Mouse (Mus musculus): ENCODE data around the gene Usp7. TPM values are rescaled to one million over a fixed set of nuclear protein-coding genes. Genes with fewer than 3 reads are reported as not detected.

Gene Usp7
- total RNA-seq, 2 experiments from 2014 or later, result 93.2 to 93.6 TPM

DNA sequence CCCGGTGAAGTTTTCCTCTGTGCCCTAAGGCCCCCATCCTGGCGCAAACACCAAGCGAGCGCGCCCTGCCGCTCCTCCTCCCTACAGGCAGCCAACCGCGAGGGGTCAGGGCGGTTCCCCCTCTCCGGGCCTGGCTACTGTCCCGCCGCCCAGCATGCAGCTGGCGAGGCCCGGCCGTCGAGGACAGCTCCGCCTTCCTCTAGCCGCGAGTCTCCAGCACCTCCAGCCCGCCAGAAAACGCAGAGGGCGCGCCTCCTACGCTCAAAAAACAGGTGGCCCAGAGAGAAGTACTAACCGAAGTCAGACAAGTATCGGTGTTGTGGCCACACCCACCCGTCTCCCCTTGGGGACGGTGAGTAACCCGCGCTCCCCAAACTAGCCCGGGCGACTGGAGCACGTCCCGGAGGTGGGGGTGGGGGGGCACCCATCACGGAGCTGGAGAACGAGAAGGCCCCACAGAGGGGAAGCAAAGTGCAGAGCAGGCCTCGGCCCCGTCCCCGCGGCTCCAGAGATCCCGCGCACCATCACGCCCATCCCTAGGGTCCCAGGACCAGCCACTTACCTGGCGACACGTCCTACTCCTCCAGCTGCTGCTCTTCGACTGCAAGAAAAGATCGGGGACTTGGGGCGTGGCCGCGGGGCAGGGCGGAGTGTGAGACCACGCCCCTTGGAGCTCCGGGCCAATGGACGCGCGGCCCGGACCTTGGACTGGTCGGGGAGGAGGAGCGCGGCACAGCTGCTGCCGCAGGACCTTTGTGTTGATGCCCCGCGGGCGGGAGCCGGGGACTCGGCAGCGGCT lies 120.4 kb downstream of the Usp7 start, which contains the start of gene Carhsp1:
Gene Carhsp1 (minus strand): TSS at position 605 of the 799 bp plus-strand sequence.
- peak; percentile 96 for DNase-seq

DNA sequence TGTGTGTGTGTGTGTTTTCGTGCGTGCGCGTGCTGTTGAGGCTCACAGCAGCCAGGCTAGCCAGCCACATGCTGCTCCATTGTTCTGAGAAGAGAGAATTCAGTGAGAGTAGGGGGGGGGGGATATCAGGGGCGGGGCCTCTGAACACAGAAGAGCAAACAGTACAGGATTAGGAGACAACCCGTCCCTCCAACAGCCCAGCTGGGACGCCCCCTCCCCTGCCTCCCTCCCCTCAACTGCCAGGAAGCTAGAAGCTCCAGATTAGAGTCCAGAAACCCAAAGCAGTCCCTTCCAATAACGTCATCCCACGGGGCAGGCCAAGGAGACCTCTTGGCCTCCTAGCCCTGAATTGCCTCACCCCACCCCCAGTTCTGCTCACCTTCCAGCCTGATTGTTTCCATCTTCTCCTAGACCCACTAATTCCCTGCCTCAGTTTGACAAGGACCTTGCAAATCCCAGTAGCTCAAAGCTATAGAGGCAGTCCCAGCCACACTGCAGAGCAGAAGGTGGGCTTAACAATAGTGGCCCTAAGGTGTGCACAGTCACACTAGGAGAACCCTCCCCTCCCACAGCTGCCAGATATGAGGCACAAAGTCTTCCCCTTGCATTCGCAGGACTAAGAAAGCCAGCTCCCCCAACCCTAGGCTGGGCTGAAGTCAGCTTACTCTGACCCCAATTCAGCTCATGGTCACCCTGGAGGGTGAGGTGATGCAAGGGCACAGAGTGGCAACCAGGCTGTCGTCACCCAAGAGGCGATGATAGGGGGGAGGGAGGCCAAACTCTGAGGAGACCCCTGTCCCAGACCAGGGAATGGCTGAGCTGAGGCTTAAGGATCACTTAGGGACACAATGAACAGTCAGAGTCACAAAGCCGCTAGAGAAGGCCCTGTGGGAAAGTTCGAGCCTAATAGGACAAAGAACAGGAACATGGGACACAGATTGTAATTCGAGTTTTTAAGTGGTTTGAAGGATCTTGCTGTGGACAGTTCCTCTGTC lies 121.8 kb downstream of the Usp7 start:
- DNase-seq, result no peak

DNA sequence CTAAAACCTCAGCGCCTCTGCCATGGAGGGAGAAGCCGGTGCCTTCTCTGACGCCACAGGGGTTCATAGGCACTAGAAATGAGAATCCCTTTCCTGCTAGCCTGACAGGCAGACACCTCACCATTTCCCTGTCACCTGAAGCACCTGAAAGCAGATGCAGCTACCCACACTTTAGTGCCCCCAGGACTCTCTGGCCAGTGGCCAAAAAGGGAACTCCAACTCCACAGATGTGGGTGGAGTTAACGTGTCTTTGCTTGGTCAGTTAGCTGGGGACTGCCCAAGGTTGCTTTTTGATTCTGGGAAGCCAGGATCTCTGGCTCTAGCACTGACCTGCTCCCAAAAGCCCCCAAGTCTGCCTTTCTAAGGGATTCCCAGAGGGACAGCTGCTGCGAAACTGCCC lies 122.7 kb downstream of the Usp7 start:
- DNase-seq, result no peak

DNA sequence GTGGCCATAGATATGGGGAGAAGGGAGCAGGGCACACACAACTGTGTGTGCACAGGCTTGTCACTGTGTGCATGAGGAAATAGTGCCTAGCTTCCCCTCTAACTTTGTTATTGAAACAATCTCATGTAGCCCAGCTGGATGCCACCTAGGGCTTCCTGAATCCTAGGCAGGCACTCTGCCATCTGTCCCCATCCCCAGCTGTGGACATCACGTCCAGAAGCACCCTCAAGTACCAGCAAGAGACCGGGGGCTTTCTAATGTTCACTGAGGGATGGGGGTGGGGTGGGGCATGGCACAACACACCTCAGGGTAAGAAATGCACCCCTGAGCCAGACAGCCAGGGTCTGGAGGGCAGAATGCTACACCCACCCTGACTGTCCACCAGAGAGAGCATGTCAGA lies 123.7 kb downstream of the Usp7 start:
- DNase-seq, result no peak

DNA sequence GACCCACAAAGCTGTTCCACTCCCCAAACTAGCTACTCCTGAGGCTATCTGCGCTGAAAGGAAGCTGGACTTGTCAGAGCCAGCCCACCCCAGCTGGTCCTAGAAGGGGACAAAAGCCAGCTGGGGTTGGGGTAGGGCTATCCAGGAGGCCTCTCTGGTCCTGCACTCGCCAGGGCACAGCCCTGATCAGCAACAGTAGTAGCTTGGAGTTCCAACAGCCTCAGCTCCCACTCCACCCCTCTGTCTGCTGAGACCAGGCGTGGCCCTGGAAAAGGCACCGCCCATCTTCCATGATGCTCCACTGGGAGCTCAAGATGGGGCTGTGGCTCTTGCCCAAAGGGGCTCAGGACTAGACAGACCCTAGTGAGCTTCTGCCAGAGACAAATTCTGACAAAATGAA lies 124.3 kb downstream of the Usp7 start:
- peak; percentile 53 for DNase-seq

DNA sequence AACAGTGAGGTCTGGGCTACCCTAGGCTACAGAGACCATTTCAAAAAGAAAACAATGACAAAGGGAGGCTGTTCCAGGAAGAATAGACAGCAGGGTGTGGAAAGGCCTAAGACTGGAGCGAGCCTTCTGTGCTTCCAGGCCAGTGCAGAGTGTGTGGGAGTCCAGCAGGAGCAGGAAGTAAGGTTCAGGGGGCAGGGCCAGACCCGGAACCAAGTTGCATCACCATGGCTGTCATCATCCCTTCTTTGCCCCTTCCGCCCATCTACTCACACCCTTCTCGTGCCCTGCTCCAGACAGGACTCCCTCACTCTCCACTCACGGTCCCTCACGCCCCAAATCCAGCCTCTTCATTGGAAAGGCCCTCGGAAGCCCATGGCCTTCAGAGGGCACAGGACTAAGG lies 124.8 kb downstream of the Usp7 start:
- DNase-seq, result peak; percentile 53

DNA sequence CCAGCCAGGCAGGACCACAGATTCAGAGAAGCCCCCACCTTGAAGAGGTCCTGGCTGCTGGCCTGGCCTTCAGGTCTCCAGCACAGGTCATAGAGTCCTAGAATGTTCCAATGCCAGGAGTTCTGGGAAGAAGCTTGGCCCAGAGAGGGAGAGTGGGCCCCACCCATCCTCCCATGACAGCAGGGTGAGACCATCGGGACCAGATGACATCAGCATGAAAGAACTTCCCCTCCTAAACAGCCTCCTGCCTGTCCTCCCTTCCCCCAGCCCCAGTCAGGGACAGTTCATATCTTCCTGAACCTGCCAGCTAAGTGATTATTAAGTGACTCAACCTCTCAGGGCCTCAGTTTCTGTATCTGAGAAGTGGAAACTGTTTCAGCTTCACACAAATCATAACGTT lies 125.7 kb downstream of the Usp7 start:
- peak; percentile 70 for DNase-seq

DNA sequence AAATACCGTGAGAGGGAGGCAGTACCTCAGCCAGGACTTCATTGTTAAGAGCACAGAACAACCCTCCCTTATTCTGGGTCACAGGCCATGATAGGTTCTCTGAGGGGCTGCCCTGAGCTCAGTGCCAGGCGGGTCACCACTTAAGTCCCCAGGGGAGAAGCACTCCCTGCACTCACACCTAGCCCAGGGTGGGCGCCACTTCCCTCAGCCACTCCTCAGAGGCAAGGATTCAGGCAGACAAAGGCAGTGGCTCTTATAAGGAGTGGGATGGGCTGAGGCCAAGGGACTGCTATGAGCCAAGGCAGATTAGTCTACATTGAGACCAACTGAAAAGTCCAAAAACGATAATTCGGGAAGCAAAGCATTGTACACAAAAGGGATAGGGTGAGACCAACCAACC lies 126.7 kb downstream of the Usp7 start:
- DNase-seq, result no peak

DNA sequence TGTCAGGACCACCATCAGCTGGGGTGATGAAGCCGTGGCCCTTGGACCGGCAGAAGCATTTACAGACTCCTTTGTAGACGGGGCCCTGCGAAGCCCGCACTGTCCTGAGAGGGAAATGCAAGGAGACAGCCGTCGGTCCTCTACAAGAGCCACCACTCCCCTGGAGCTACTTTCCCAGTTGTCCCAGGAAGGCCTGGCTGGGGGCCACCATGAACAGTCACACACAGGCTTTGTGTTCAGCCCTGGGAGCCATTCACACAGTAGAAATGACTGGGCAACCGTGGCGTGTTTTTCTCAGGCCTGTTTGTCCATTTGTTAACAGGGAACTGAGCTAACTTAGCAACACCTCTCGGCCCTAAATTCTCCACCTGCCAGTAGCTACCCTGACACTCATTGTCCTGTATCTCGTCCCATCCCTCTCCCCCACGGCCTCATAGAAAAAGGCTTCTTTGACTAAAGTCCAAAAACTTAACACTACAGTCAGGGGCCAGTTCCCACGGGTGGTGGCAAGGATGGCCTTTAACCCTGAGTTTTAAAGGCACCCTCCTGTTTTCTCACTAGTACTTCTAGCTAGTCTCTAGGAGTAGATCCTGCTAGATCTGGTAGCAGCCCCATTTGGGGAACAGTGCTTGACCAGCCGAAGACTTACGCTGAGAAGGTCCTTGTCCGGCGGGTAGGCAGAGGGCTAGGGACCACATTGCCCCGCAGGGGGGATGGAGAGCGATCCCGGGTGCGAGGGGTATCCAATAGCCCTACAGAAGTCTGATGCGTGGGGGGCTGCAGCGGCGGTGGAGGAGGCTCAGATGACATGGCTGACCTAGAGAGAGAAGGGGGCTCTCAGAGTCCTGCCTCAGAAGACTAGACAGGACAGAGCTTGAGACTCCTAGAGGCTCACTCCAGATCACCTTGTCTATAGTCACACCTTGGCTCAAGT lies 128.2 kb downstream of the Usp7 start:
- DNase-seq, result no peak

DNA sequence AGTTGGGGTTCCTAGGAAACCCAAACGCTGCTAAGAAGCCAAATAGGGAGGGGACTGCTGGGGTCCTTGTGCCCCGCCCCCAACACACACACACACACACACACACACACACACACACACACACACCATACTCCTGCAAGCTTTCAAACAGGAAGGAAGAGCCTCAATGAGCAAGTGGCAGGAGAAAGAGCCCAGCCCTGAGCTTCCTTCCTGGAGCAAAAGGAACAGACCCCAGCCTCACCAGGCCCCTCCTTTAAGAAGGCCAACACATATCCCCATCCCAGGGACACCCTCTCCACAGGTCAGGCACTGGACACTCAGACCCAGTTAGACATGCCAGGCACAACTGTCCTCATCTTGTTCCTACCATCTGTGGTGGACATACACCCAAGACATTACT lies 129.1 kb downstream of the Usp7 start:
- no peak for DNase-seq

DNA sequence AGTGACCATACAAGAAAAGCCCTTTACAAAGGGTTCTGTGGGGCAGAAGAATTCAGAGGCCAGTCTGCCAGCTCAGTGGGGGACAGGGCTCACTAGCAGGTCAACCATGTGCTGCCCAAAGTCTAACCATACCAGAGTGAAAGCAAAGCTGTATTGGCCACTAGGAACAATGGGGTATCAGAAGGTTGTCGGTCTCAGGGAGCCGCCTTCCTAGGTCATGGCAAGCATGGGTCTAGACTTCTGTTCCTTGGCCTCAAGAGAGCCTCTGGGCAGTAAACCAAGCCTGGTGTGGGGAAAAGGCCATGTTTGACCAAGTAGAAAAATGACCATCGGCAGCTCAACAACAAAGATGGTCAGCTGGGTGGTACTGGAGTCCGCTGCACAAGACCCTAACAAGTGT lies 133.3 kb downstream of the Usp7 start:
- DNase-seq, result peak; percentile 40

DNA sequence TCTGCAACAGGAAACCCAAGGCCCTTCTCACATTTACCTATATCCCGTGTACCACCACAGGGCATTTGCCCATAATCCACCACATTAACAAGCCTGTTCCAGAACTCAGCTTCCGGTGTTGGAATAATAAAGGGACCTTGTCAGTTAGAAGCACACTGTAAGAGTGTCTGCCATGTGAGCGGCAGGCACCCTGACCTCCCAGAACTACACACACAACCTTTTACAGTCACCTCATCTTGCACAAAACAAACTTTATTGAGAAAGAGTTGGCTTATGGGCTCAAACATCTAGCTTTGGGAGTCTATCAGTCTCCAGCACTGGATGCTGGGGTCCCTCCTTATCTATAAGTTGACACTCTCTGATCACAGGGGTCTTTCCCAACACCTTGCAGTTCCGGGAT lies 133.8 kb downstream of the Usp7 start:
- no peak for DNase-seq

DNA sequence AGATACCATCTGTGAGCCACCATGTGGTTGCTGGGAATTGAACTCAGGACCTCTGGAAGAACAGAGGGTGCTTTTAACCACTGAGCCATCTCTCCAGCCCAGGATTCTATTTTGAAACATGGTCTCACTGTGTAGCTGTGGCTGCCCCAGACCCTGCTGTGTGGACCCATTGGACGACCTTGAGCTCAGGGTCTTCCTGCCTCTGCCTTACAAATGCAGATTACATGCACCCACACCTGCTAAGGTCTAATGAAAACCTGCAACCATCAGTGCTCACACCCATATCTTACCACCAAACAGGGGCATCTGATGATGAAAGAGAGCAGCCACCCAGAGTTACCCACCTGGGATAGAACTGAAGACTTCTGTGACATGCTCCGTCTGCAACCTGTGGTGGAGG lies 135.9 kb downstream of the Usp7 start:
- no peak for DNase-seq

DNA sequence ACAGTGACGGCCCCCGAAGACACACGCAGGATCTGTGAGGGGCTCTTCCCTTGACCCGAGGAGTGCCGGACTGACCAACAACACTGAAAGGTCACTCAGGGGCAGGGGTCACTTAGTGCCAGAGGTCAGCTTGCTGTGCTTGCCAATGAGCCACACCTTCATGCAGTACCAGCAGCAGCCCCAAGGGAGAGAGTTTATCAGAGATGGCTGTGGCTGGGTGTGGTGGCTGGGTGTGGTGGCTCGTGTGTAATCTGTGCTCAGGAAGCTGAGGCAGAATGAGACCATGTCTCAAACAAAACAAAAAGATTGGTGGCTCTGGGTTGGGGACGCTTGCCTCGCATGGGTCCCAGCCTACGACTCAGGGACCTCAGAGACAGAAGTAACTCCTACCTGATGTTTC lies 136.5 kb downstream of the Usp7 start:
- no peak for DNase-seq

DNA sequence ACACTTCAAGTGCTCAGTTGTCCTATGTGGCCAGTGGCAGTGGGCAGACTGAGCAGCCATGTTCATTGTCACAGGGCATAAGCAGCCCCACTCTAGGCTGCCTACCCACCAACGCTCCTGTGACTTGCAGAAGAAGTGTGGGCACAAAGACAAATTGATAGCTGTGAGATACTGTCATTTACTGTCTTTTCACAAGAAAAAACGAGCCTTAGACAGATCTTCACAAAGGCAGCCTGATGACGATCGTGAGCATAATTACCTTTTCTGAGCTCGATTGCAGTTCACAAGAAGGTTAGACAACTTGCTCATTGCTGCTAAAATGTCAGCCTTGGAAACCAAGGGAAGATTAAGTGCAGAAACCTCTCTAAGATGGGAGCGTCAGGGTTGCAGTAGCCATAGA lies 137.0 kb downstream of the Usp7 start:
- DNase-seq, result no peak

DNA sequence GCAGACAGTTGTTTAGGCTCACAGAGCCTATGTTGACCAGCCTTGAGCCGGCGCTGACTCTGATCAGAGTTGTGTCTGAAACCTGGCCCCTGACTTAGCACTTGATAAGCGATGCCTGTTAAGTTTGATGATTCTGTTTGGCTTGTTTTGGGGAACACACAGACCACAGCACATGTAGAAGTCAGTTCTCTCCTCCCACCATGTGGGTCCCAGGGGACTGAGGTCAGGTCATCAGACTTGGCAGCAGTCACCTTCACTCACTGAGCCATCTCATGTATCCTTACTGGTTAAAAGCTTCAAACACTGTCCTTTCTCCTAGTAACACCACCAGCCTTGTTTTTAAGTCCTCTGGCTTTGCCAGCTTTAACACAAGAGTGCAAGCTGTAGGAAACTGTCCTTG lies 142.1 kb downstream of the Usp7 start:
- DNase-seq, result no peak

DNA sequence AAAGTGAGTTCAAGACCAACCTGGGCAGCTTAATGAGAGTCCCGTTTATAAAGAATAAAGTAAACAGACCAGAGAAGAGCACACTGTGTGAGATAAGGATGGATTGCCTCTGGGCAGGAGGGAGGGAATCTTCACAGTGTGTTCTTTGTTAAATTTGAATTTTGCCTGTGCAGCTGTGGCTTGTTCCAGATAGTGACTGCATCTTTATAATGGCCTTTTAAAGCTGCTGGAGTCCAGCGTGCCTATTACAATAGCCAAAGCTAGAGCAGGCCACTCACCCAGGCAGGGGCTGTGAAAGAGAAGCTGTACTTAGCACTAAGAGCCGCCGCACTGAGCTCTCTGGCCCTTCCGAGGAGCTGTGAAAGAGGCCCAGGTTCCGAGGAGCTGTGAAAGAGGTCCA lies 146.6 kb downstream of the Usp7 start:
- DNase-seq, result no peak

DNA sequence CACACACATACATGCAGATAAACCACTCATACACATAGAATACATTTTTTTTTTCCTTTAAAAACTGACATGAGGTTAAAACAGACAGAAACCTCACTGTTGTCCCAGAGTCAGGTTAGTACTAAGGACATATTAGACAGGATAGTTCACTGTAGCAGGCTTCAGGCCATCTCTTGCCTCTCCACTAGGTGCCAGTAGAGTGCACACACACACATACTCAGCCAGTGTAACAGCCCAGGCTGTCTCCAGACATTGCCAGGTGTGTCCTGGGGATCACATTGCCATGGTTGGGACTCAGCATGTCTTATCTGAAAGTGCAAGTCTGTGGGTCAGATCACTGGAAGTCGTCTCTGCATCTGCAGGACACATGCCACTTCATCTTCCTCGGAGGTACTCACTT lies 148.3 kb downstream of the Usp7 start:
- DNase-seq, result peak; percentile 54
